Mouse (Mus musculus): ENCODE results near the gene Rab36. TPM values are rescaled to one million over a fixed set of nuclear protein-coding genes. Genes with fewer than 3 reads are reported as not detected.

Rab36 gene
- total and polyA plus RNA-seq, 3 experiments, result not detected

- Histone ChIP-seq H3K9ac (ENCODE audit: control insufficient read depth, low read depth, low read length, poor library complexity, severe bottlenecking) (no peak overlapping the region), H3K79me2 (ENCODE audit: control insufficient read depth, insufficient read depth, low read length, poor library complexity) (no peaks in the 10 kb centered on the region), H3K36me3 (ENCODE audit: control insufficient read depth in 1 of 2, insufficient read depth in 2 of 2, low read length in 2 of 2) (no peaks in the 10 kb centered on the region), H3K27me3 (ENCODE audit: control insufficient read depth in 1 of 2, insufficient read depth in 2 of 2, low read length in 2 of 2) (no peaks in the 10 kb centered on the region; a peak in 1 of 4 replicates), H3K4me3 (ENCODE audit: control insufficient read depth in 1 of 2, insufficient read depth in 1 of 2, low read depth in 2 of 2, low read length in 2 of 2) (no peak overlapping the region), H3K4me1 (ENCODE audit: control insufficient read depth in 1 of 2, insufficient read depth in 2 of 2, low read length in 2 of 2) (no peaks in the 10 kb centered on the region), H3K9me3 (replicated peaks; ENCODE audit: insufficient read depth, low read length) (no peaks in the 10 kb centered on the region), H3K27ac (ENCODE audit: control insufficient read depth, low read depth, low read length) (no peak overlapping the region)
- no peak for DNase-seq (ENCODE audit: low read depth, low spot score)
- TF ChIP-seq POLR2A (IDR thresholded peaks at IDR 0.05; ENCODE audit: control insufficient read depth in 1 of 2, insufficient read depth in 1 of 2, low read depth in 1 of 2, low read length in 2 of 2, poor library complexity in 1 of 2) (no peak), NELFE (IDR thresholded peaks at IDR 0.05; ENCODE audit: low read depth, low read length) (no peak), ZMIZ1 (IDR thresholded peaks at IDR 0.05; ENCODE audit: low read depth, low read length) (no peak), RCOR1 (IDR thresholded peaks at IDR 0.05; ENCODE audit: low read depth, low read length) (no peak)
These were observed 24.7 kb downstream of the Rab36 start for GRCm38 (mm10) chr10:75061341-75062188.

GRCm38 (mm10) chr10:75062189-75062561 is 25.3 kb downstream of the Rab36 start:
- no peaks in the 10 kb centered on the region for H3K9me3 ChIP-seq (replicated peaks; ENCODE audit: insufficient read depth, low read length)
- H3K27ac ChIP-seq (ENCODE audit: control insufficient read depth, low read depth, low read length), result no peak overlapping the region
- H3K9ac ChIP-seq (ENCODE audit: control insufficient read depth, low read depth, low read length, poor library complexity, severe bottlenecking), result no peak overlapping the region
- H3K4me3 ChIP-seq (ENCODE audit: control insufficient read depth in 1 of 2, insufficient read depth in 1 of 2, low read depth in 2 of 2, low read length in 2 of 2), result no peak overlapping the region
- DNase-seq (ENCODE audit: low read depth, low spot score), result no peak
- no peaks in the 10 kb centered on the region for H3K36me3 ChIP-seq (ENCODE audit: control insufficient read depth in 1 of 2, insufficient read depth in 2 of 2, low read length in 2 of 2)
- TF ChIP-seq RCOR1 (IDR thresholded peaks at IDR 0.05; ENCODE audit: low read depth, low read length) (no peak), KAT2A (conservative IDR thresholded peaks at IDR 0.05; ENCODE audit: low read depth, low read length) (no peak), ZMIZ1 (IDR thresholded peaks at IDR 0.05; ENCODE audit: low read depth, low read length) (no peak), CHD1 (IDR thresholded peaks at IDR 0.05; ENCODE audit: low read depth, low read length) (no peak), POLR2AphosphoS2 (IDR thresholded peaks at IDR 0.05; ENCODE audit: low read length) (no peak), MYC (IDR thresholded peaks at IDR 0.05; ENCODE audit: low read depth, low read length) (no peak), SMC3 (IDR thresholded peaks at IDR 0.05; ENCODE audit: low read depth, low read length) (no peak), ELF1 (IDR thresholded peaks at IDR 0.05; ENCODE audit: low read depth, low read length) (no peak), TCF12 (IDR thresholded peaks at IDR 0.05; ENCODE audit: low read depth, low read length) (no peak), ETS1 (IDR thresholded peaks at IDR 0.05; ENCODE audit: low read depth, low read length) (no peak), MAX (IDR thresholded peaks at IDR 0.05; ENCODE audit: low read length) (no peak)
- H3K79me2 ChIP-seq (ENCODE audit: control insufficient read depth, insufficient read depth, low read length, poor library complexity), result no peaks in the 10 kb centered on the region
- H3K4me1 ChIP-seq (ENCODE audit: control insufficient read depth in 1 of 2, insufficient read depth in 2 of 2, low read length in 2 of 2), result no peaks in the 10 kb centered on the region
- H3K27me3 ChIP-seq (ENCODE audit: control insufficient read depth in 1 of 2, insufficient read depth in 2 of 2, low read length in 2 of 2), result no peaks in the 10 kb centered on the region; a peak in 1 of 4 replicates

GRCm38 (mm10) chr10:75062621-75063020 is 25.8 kb downstream of the Rab36 start:
- no peaks in the 10 kb centered on the region for H3K4me1 ChIP-seq (ENCODE audit: control insufficient read depth in 1 of 2, insufficient read depth in 2 of 2, low read length in 2 of 2)
- no peaks in the 10 kb centered on the region; a peak in 1 of 4 replicates for H3K27me3 ChIP-seq (ENCODE audit: control insufficient read depth in 1 of 2, insufficient read depth in 2 of 2, low read length in 2 of 2)
- H3K9me3 ChIP-seq (replicated peaks; ENCODE audit: insufficient read depth, low read length), result no peaks in the 10 kb centered on the region
- no peak for TF ChIP-seq JUND (IDR thresholded peaks at IDR 0.05; ENCODE audit: low read depth, low read length)
- TF ChIP-seq TCF12 (IDR thresholded peaks at IDR 0.05; ENCODE audit: low read depth, low read length), result no peak
- no peak for TF ChIP-seq UBTF (IDR thresholded peaks at IDR 0.05; ENCODE audit: borderline replicate concordance, insufficient read depth, low read depth, low read length)
- TF ChIP-seq USF2 (IDR thresholded peaks at IDR 0.05; ENCODE audit: borderline replicate concordance in 1 of 2, insufficient read depth in 1 of 2, low read depth in 1 of 2, low read length in 2 of 2), result no peak
- TF ChIP-seq MAX (IDR thresholded peaks at IDR 0.05; ENCODE audit: low read length), result no peak
- TF ChIP-seq POLR2AphosphoS2 (IDR thresholded peaks at IDR 0.05; ENCODE audit: low read length), result no peak
- no peak for TF ChIP-seq ZNF384 (IDR thresholded peaks at IDR 0.05; ENCODE audit: low read depth, low read length)
- no peak for TF ChIP-seq CHD2 (IDR thresholded peaks at IDR 0.05; ENCODE audit: low read length)
- TF ChIP-seq CTCF (IDR thresholded peaks at IDR 0.05 in 2 of 3, conservative IDR thresholded peaks at IDR 0.05 in 1 of 3; ENCODE audit: control insufficient read depth in 1 of 3, insufficient read depth in 1 of 3, low read depth in 2 of 3, low read length in 3 of 3, poor library complexity in 1 of 3, severe bottlenecking in 1 of 3), result no peak
- TF ChIP-seq USF1 (IDR thresholded peaks at IDR 0.05; ENCODE audit: low read depth, low read length), result no peak
- TF ChIP-seq RAD21 (IDR thresholded peaks at IDR 0.05; ENCODE audit: low read depth, low read length), result no peak
- TF ChIP-seq MYC (IDR thresholded peaks at IDR 0.05; ENCODE audit: low read depth, low read length), result no peak
- H3K79me2 ChIP-seq (ENCODE audit: control insufficient read depth, insufficient read depth, low read length, poor library complexity), result no peaks in the 10 kb centered on the region
- H3K9ac ChIP-seq (ENCODE audit: control insufficient read depth, low read depth, low read length, poor library complexity, severe bottlenecking), result no peak overlapping the region
- no peak for DNase-seq (ENCODE audit: low read depth, low spot score)
- no peak overlapping the region for H3K27ac ChIP-seq (ENCODE audit: control insufficient read depth, low read depth, low read length)
- no peaks in the 10 kb centered on the region for H3K36me3 ChIP-seq (ENCODE audit: control insufficient read depth in 1 of 2, insufficient read depth in 2 of 2, low read length in 2 of 2)
- no peak overlapping the region for H3K4me3 ChIP-seq (ENCODE audit: control insufficient read depth in 1 of 2, insufficient read depth in 1 of 2, low read depth in 2 of 2, low read length in 2 of 2)
